ENCODE assay signal across 21 mouse cellular contexts in genomic region chr9:110687061-110687460, GRCm38 (mm10). TPM values are rescaled to one million over a fixed set of nuclear protein-coding genes. Genes with fewer than 3 reads are reported as not detected.
DNase-seq lines count a peak whose midpoint lies in the region; ATAC-seq and TF ChIP-seq lines count a peak whose summit lies in the region.
"Had no signal": no experiment of that assay in that cellular context is flagged by ENCODE, and none has a peak within 500 bp of the region (broad histone marks: within the 10 kb centered on the region; RNA-seq: fewer than 3 reads in every experiment).

No protein-coding gene starts in this region.

- 0 out of 2 replicates have a peak overlapping the region, but pooled peaks have one; percentile 31 for H3K27ac ChIP-seq in forebrain, embryonic 12.5 days
- no peak overlapping the region for H3K27ac ChIP-seq in forebrain, embryonic 14.5 days (ENCODE audit: low read depth, low read length)
- no peak overlapping the region for H3K27ac ChIP-seq in kidney, embryonic 15.5 days
- no peak overlapping the region for H3K27ac ChIP-seq in ES-Bruce4 (ENCODE audit: insufficient read depth, low read length)
- H3K27ac ChIP-seq: forebrain, embryonic 13.5 days; hindbrain, embryonic 10.5 days; midbrain, embryonic 13.5 days had no signal

- peaks cover 36% of the 10 kb centered on the region for H3K4me1 ChIP-seq in forebrain, embryonic 12.5 days
- H3K4me1 ChIP-seq in forebrain, embryonic 14.5 days (ENCODE audit: control insufficient read depth, insufficient read depth, low read length): peaks cover 32% of the 10 kb centered on the region
- peaks cover 61% of the 10 kb centered on the region for H3K4me1 ChIP-seq in kidney, embryonic 15.5 days
- peaks cover 26% of the 10 kb centered on the region for H3K4me1 ChIP-seq in ES-Bruce4 (ENCODE audit: control insufficient read depth, insufficient read depth, low read length)

- no peak for TF ChIP-seq EP300 in ES-Bruce4 (IDR thresholded peaks at IDR 0.05; ENCODE audit: insufficient read depth, low read depth, low read length)

- no peaks in the 10 kb centered on the region for H3K27me3 ChIP-seq in forebrain, embryonic 12.5 days
- no peaks in the 10 kb centered on the region for H3K27me3 ChIP-seq in forebrain, embryonic 14.5 days (replicated peaks; ENCODE audit: control insufficient read depth, insufficient read depth, low read length)
- no peaks in the 10 kb centered on the region for H3K27me3 ChIP-seq in kidney, embryonic 15.5 days
- no peaks in the 10 kb centered on the region for H3K27me3 ChIP-seq in ES-Bruce4 (ENCODE audit: control insufficient read depth, insufficient read depth, low read length, poor library complexity, severe bottlenecking)
- H3K27me3 ChIP-seq: forebrain, embryonic 13.5 days; midbrain, embryonic 13.5 days; Patski had no signal

- H3K4me2 ChIP-seq in forebrain, embryonic 12.5 days: no peak overlapping the region
- H3K4me2 ChIP-seq in forebrain, embryonic 14.5 days (ENCODE audit: low read length): no peak overlapping the region
- H3K4me2 ChIP-seq in kidney, embryonic 15.5 days: no peak overlapping the region
- H3K4me2 ChIP-seq: forebrain, embryonic 13.5 days; midbrain, embryonic 13.5 days had no signal

- H3K36me3 ChIP-seq in forebrain, embryonic 12.5 days (replicated peaks): no peaks in the 10 kb centered on the region
- H3K36me3 ChIP-seq in forebrain, embryonic 14.5 days (ENCODE audit: control insufficient read depth, insufficient read depth, low read length): no peaks in the 10 kb centered on the region
- H3K36me3 ChIP-seq in kidney, embryonic 15.5 days: no peaks in the 10 kb centered on the region
- H3K36me3 ChIP-seq in ES-Bruce4 (ENCODE audit: control insufficient read depth, insufficient read depth, low read length, poor library complexity, severe bottlenecking): no peaks in the 10 kb centered on the region
- H3K36me3 ChIP-seq: heart, embryonic 10.5 days; hindbrain, embryonic 10.5 days; midbrain, embryonic 13.5 days had no signal

- 69% methylated on average over 5 of the region's 5 CpGs for WGBS in forebrain, embryonic 12.5 days
- 56% methylated on average over 5 of the region's 5 CpGs for WGBS in forebrain, embryonic 14.5 days
- 72% methylated on average over 5 of the region's 5 CpGs for WGBS in kidney, embryonic 15.5 days

- ATAC-seq in forebrain, embryonic 12.5 days (ENCODE audit: low FRiP score): no peak
- no peak for ATAC-seq in forebrain, embryonic 14.5 days
- ATAC-seq in kidney, embryonic 15.5 days (replicated peaks; ENCODE audit: low FRiP score): no peak
- ATAC-seq in megakaryocyte progenitor cell, adult 5-6 weeks (replicated peaks; ENCODE audit: poor library complexity): no peak
- ATAC-seq: activated CD4-positive, CD25-positive, alpha-beta regulatory T cell, adult 4 months; forebrain, embryonic 13.5 days; midbrain, embryonic 13.5 days; Patski had no signal

- no peak overlapping the region for H3K9ac ChIP-seq in forebrain, embryonic 12.5 days
- no peak overlapping the region for H3K9ac ChIP-seq in forebrain, embryonic 14.5 days (ENCODE audit: low read length)
- no peak overlapping the region for H3K9ac ChIP-seq in kidney, embryonic 15.5 days
- H3K9ac ChIP-seq in ES-Bruce4 (ENCODE audit: low read depth, poor library complexity, severe bottlenecking): no peak overlapping the region
- H3K9ac ChIP-seq: forebrain, embryonic 13.5 days; midbrain, embryonic 13.5 days had no signal

- TF ChIP-seq POLR2A in ES-Bruce4 (IDR thresholded peaks at IDR 0.05; ENCODE audit: insufficient read depth, low read length): no peak

- TF ChIP-seq CTCF in ES-Bruce4 (IDR thresholded peaks at IDR 0.05; ENCODE audit: low read depth, low read length): peak; percentile 49

- no peak for DNase-seq in forebrain, embryonic 14.5 days (ENCODE audit: low spot score)
- peak; percentile 32 to 47 for DNase-seq in kidney, postnatal 4 days
- peak; percentile 21 for DNase-seq in ES-CJ7 (ENCODE audit: low read depth, low spot score)
- DNase-seq in right cerebral cortex, adult 18-20 months: no peak
- DNase-seq: adrenal gland, postnatal 25 days; left cerebral cortex, postnatal 4 days; liver; thymus, adult 2 months had no signal

- H3K9me3 ChIP-seq in forebrain, embryonic 12.5 days: no peaks in the 10 kb centered on the region
- H3K9me3 ChIP-seq in forebrain, embryonic 14.5 days (replicated peaks; ENCODE audit: control insufficient read depth, low read length): no peaks in the 10 kb centered on the region
- H3K9me3 ChIP-seq in kidney, embryonic 15.5 days (replicated peaks): no peaks in the 10 kb centered on the region
- no peaks in the 10 kb centered on the region for H3K9me3 ChIP-seq in ES-Bruce4 (replicated peaks; ENCODE audit: control insufficient read depth, insufficient read depth, low read length, poor library complexity, severe bottlenecking)
- H3K9me3 ChIP-seq: forebrain, embryonic 13.5 days; heart, embryonic 10.5 days; hindbrain, embryonic 10.5 days; midbrain, embryonic 13.5 days had no signal

- H3K4me3 ChIP-seq in forebrain, embryonic 12.5 days (replicated peaks): no peak overlapping the region
- no peak overlapping the region for H3K4me3 ChIP-seq in forebrain, embryonic 14.5 days (ENCODE audit: low read depth, low read length)
- H3K4me3 ChIP-seq in kidney, embryonic 15.5 days (replicated peaks): no peak overlapping the region
- H3K4me3 ChIP-seq in ES-Bruce4 (ENCODE audit: low read depth, low read length): no peak overlapping the region
- H3K4me3 ChIP-seq: forebrain, embryonic 13.5 days; heart, embryonic 10.5 days; hindbrain, embryonic 10.5 days; midbrain, embryonic 13.5 days; myocyte had no signal

RNA-seq across cellular contexts. Expression of gene Ccdc12, which starts 30.8 kb away (rescaled TPM):
- 139 and 143 TPM in 2 replicates for polyA plus RNA-seq in forebrain, embryonic 12.5 days (2016; fragmentation: Nextera tagmentation; extraction: Ambion mirVana)
- 119 and 120 TPM in 2 replicates for polyA plus RNA-seq in forebrain, embryonic 14.5 days (2014; fragmentation: Nextera tagmentation; extraction: Ambion mirVana)
- 151 and 157 TPM in 2 replicates for polyA plus RNA-seq in kidney, embryonic 15.5 days (2015; fragmentation: Nextera tagmentation; extraction: Ambion mirVana)
- polyA plus RNA-seq in ES-Bruce4 (2011; ENCODE audit: insufficient read depth, insufficient read length, low read depth, missing spikeins): 33.5 and 40.5 TPM in 2 replicates
- total RNA-seq in megakaryocyte progenitor cell, adult 5-6 weeks (2015): 98.7 and 112 TPM in 2 replicates
- 75.3 and 92.6 TPM in 2 replicates for total RNA-seq in megakaryocyte progenitor cell, adult 5-6 weeks (2017)

RNA-seq across cellular contexts. Expression of gene Nbeal2, which starts 33.1 kb away (rescaled TPM):
- 2.0 and 2.3 TPM in 2 replicates for polyA plus RNA-seq in forebrain, embryonic 12.5 days (2016; fragmentation: Nextera tagmentation; extraction: Ambion mirVana)
- polyA plus RNA-seq in forebrain, embryonic 14.5 days (2014; fragmentation: Nextera tagmentation; extraction: Ambion mirVana): 0.86 and 2.7 TPM in 2 replicates
- 3.7 and 5.5 TPM in 2 replicates for polyA plus RNA-seq in kidney, embryonic 15.5 days (2015; fragmentation: Nextera tagmentation; extraction: Ambion mirVana)
- polyA plus RNA-seq in ES-Bruce4 (2011; ENCODE audit: insufficient read depth, insufficient read length, low read depth, missing spikeins): 10.3 and 11.6 TPM in 2 replicates
- 20.1 and 24.1 TPM in 2 replicates for total RNA-seq in megakaryocyte progenitor cell, adult 5-6 weeks (2015)
- 10.3 and 19.3 TPM in 2 replicates for total RNA-seq in megakaryocyte progenitor cell, adult 5-6 weeks (2017)

RNA-seq across cellular contexts. Expression of gene Myl3, which starts 54.6 kb away (rescaled TPM):
- 1.3 and 1.5 TPM in 2 replicates for polyA plus RNA-seq in forebrain, embryonic 12.5 days (2016; fragmentation: Nextera tagmentation; extraction: Ambion mirVana)
- 0.33 TPM in 1 of 2 replicates, not detected in the other for polyA plus RNA-seq in forebrain, embryonic 14.5 days (2014; fragmentation: Nextera tagmentation; extraction: Ambion mirVana)
- 1.8 and 3.9 TPM in 2 replicates for polyA plus RNA-seq in kidney, embryonic 15.5 days (2015; fragmentation: Nextera tagmentation; extraction: Ambion mirVana)
- polyA plus RNA-seq in ES-Bruce4 (2011; ENCODE audit: insufficient read depth, insufficient read length, low read depth, missing spikeins): 2.2 and 4.1 TPM in 2 replicates
- not detected in 2 replicates for total RNA-seq in megakaryocyte progenitor cell, adult 5-6 weeks (2015)
- total RNA-seq in megakaryocyte progenitor cell, adult 5-6 weeks (2017): not detected in 2 replicates
- total RNA-seq: adrenal gland, postnatal 25 days; left cerebral cortex, adult 18-20 months; megakaryocyte, adult 5-6 weeks had no signal
- polyA plus RNA-seq: activated CD4-positive, CD25-positive, alpha-beta regulatory T cell, adult 4 months; hindbrain, embryonic 10.5 days; midbrain, embryonic 13.5 days had no signal

RNA-seq across cellular contexts. Expression of gene Pth1r, which starts 59.9 kb away (rescaled TPM):
- polyA plus RNA-seq in forebrain, embryonic 12.5 days (2016; fragmentation: Nextera tagmentation; extraction: Ambion mirVana): 16.1 and 18.6 TPM in 2 replicates
- polyA plus RNA-seq in forebrain, embryonic 14.5 days (2014; fragmentation: Nextera tagmentation; extraction: Ambion mirVana): 4.0 and 4.7 TPM in 2 replicates
- 67.1 and 70.1 TPM in 2 replicates for polyA plus RNA-seq in kidney, embryonic 15.5 days (2015; fragmentation: Nextera tagmentation; extraction: Ambion mirVana)
- 3.4 and 4.6 TPM in 2 replicates for polyA plus RNA-seq in ES-Bruce4 (2011; ENCODE audit: insufficient read depth, insufficient read length, low read depth, missing spikeins)
- total RNA-seq in megakaryocyte progenitor cell, adult 5-6 weeks (2015): 0.15 TPM in 1 of 2 replicates, not detected in the other
- total RNA-seq in megakaryocyte progenitor cell, adult 5-6 weeks (2017): 0.92 TPM in 1 of 2 replicates, not detected in the other
- total RNA-seq: megakaryocyte, adult 5-6 weeks had no signal
- polyA plus RNA-seq: activated CD4-positive, CD25-positive, alpha-beta regulatory T cell, adult 4 months had no signal

Comparison
In these comparisons a context has a peak if more than half of its experiments do, and no peak if none do; other contexts are left out.
1. DNase-seq: peak in kidney, postnatal 4 days (2 of 2) and ES-CJ7 (single experiment); none in forebrain, embryonic 14.5 days (single experiment) and right cerebral cortex, adult 18-20 months (single experiment).